Mouse (Mus musculus) small intestine, adult 2 months (tissue): ENCODE results near the gene Fbxl12.

ENCODE experiments used
- CTCF ChIP-seq: fragments of 200-500 bp; IDR thresholded peaks from 2 replicates; pipeline ENCODE4 v1.5.1; 2012; ENCODE audit warnings: low read depth, mild to moderate bottlenecking, control low read depth, inconsistent platforms, low read length, moderate library complexity, mixed read lengths; ENCODE audit not compliant: insufficient replicate concordance, insufficient read length; ENCODE audit errors: extremely low read depth
- POLR2A ChIP-seq: fragments of 200-500 bp; IDR thresholded peaks from 2 replicates; pipeline ENCODE4 v1.6.1; 2012; ENCODE audit warnings: low read depth, mild to moderate bottlenecking, control low read depth, inconsistent platforms, low read length, moderate library complexity

DNA sequence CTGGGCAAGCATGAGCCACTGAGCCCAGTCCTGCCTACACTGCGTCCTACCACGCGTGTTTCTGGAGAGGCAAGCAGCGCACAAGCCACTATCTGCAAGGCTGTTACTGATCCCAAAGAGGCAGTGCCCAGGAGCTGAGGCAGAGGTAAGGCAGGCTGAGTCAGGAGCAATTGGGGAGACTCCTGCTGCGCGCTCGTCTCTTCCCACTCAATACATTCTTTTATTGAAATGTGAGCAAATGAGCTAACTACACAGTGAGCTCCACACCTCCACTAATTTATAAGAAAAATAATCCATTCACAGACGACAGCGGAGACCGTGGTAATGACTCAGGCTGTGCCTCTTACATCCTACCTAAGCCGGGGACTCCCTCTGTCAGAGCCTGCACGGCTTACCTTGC lies 33.3 kb upstream of the Fbxl12 start:
- TF ChIP-seq POLR2A (no peak), CTCF (no peak)
